Mouse (Mus musculus) heart, adult 2 months (tissue): ENCODE results near the gene Mtmr11.
A peak's percentile ranks its signal among the peaks of the same experiment; 100 is the strongest.

Experiments
- CTCF ChIP-seq: fragments of 200-600 bp; IDR thresholded peaks from 2 replicates; pipeline ENCODE4 v1.8.1; 2022; ENCODE audit warnings: antibody characterized with exemption, mild to moderate bottlenecking, moderate library complexity
- EP300 ChIP-seq: fragments of 200-500 bp; IDR thresholded peaks from 2 replicates; pipeline ENCODE4 v1.6.1; 2011; ENCODE audit warnings: low read depth, low read length, control low read depth; ENCODE audit not compliant: insufficient read depth

DNA sequence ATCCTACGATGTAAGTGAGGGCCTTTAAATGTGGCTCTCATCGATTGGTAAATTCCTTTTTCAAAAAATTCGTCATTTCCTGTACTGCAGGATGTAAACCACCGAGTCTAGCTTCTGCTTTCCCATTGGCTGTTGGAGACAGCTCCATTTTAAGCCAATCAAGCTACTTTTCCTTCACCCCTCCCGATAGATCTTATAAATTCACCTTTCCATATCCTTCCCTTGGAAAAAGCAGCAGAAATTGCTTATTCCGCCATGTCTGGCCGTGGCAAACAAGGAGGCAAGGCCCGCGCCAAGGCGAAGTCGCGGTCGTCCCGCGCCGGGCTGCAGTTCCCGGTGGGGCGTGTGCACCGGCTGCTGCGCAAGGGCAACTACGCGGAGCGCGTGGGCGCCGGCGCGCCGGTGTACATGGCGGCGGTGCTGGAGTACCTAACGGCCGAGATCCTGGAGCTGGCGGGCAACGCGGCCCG lies 57.9 kb downstream of the Mtmr11 start, which contains the start of the genes Bola1 and Hist2h2ab:
- TF ChIP-seq EP300 = peak; percentile 31; the same call in 1 of the 2 replicates
- no peak for TF ChIP-seq CTCF
